Mouse (Mus musculus): Measurements from ENCODE around the gene Gm49333. TPM values are rescaled to one million over a fixed set of nuclear protein-coding genes. Genes with fewer than 3 reads are reported as not detected.
A peak's percentile ranks its signal among the peaks of the same experiment; 100 is the strongest.

The Gm49333 gene
- total and polyA plus RNA-seq, 2 experiments from 2014 or later: not detected

GRCm38 (mm10) chr16:20610501-20611356 lies 681 bp upstream of the Gm49333 start:
- peak overlapping the region; percentile 84 for H3K27ac ChIP-seq
- peak overlapping the region; percentile 72 for H3K4me3 ChIP-seq (ENCODE audit: low read length)
- TF ChIP-seq CTCF (IDR thresholded peaks at IDR 0.05; ENCODE audit: low read depth): no peak
- peak overlapping the region; percentile 99 for H3K4me2 ChIP-seq (ENCODE audit: low read depth, low read length)
- peak overlapping the region; percentile 79 for H3K9ac ChIP-seq (replicated peaks; ENCODE audit: low read length)
- peaks cover 14% of the 10 kb centered on the region; the same call in 1 of the 2 replicates for H3K36me3 ChIP-seq (ENCODE audit: insufficient read depth, low read length)
- WGBS: under 1% methylated on average over 28 of the region's 28 CpGs
- DNase-seq (ENCODE audit: low spot score) (peak; percentile 91), ATAC-seq (peak; percentile 77)
- H3K4me1 ChIP-seq (ENCODE audit: insufficient read depth, low read length): peaks cover 4% of the 10 kb centered on the region
- no peaks in the 10 kb centered on the region for H3K27me3 ChIP-seq (ENCODE audit: insufficient read depth, low read length)
- H3K9me3 ChIP-seq (ENCODE audit: low read length): no peaks in the 10 kb centered on the region

- DNase-seq (ENCODE audit: low spot score): peak; percentile 56
These were observed 8.4 kb downstream of the Gm49333 start for GRCm38 (mm10) chr16:20619541-20620398.

GRCm38 (mm10) chr16:20620399-20620735 lies 9.0 kb downstream of the Gm49333 start:
- no peak for TF ChIP-seq CTCF (IDR thresholded peaks at IDR 0.05; ENCODE audit: low read depth)
- peak; percentile 35 for DNase-seq (ENCODE audit: low spot score)
- Histone ChIP-seq H3K9ac (replicated peaks; ENCODE audit: low read length) (peak overlapping the region; percentile 70), H3K4me3 (ENCODE audit: low read length) (peak overlapping the region; percentile 84), H3K27ac (peak overlapping the region; percentile 94), H3K4me2 (ENCODE audit: low read depth, low read length) (peak overlapping the region; percentile 88), H3K36me3 (ENCODE audit: insufficient read depth, low read length) (no peaks in the 10 kb centered on the region), H3K9me3 (ENCODE audit: low read length) (no peaks in the 10 kb centered on the region), H3K27me3 (ENCODE audit: insufficient read depth, low read length) (no peaks in the 10 kb centered on the region), H3K4me1 (ENCODE audit: insufficient read depth, low read length) (peaks cover 8% of the 10 kb centered on the region; the same call in 1 of the 2 replicates)
- WGBS: 1% methylated on average over 9 of the region's 9 CpGs
- peak; percentile 8; the same call in 1 of the 2 replicates for ATAC-seq

More at GRCm38 (mm10) chr16:20619541-20620398, 8.4 kb downstream of the Gm49333 start:
- TF ChIP-seq CTCF (IDR thresholded peaks at IDR 0.05; ENCODE audit: low read depth): no peak
- Histone ChIP-seq H3K27ac (peak overlapping the region; percentile 94), H3K4me1 (ENCODE audit: insufficient read depth, low read length) (peaks cover 8% of the 10 kb centered on the region; the same call in 1 of the 2 replicates), H3K9me3 (ENCODE audit: low read length) (no peaks in the 10 kb centered on the region), H3K36me3 (ENCODE audit: insufficient read depth, low read length) (no peaks in the 10 kb centered on the region), H3K4me2 (ENCODE audit: low read depth, low read length) (peak overlapping the region; percentile 88), H3K27me3 (ENCODE audit: insufficient read depth, low read length) (no peaks in the 10 kb centered on the region), H3K4me3 (ENCODE audit: low read length) (peak overlapping the region; percentile 84), H3K9ac (replicated peaks; ENCODE audit: low read length) (peak overlapping the region; percentile 70)
- WGBS: 1% methylated on average over 61 of the region's 83 CpGs
- ATAC-seq: peak; percentile 21

GRCm38 (mm10) chr16:20620751-20621190 lies 9.4 kb downstream of the Gm49333 start:
- no peak for DNase-seq (ENCODE audit: low spot score)
- no peaks in the 10 kb centered on the region for H3K9me3 ChIP-seq (ENCODE audit: low read length)
- H3K27me3 ChIP-seq (ENCODE audit: insufficient read depth, low read length): no peaks in the 10 kb centered on the region
- ATAC-seq: no peak; the same call in 1 of the 2 replicates
- TF ChIP-seq CTCF (IDR thresholded peaks at IDR 0.05; ENCODE audit: low read depth): no peak
- peak overlapping the region; percentile 70 for H3K9ac ChIP-seq (replicated peaks; ENCODE audit: low read length)
- peak overlapping the region; percentile 94 for H3K27ac ChIP-seq
- H3K4me1 ChIP-seq (ENCODE audit: insufficient read depth, low read length): peaks cover 8% of the 10 kb centered on the region; the same call in 1 of the 2 replicates
- H3K4me3 ChIP-seq (ENCODE audit: low read length): peak overlapping the region; percentile 84
- H3K4me2 ChIP-seq (ENCODE audit: low read depth, low read length): peak overlapping the region; percentile 88
- under 1% methylated on average over 32 of the region's 32 CpGs for WGBS
- no peaks in the 10 kb centered on the region for H3K36me3 ChIP-seq (ENCODE audit: insufficient read depth, low read length)

- Histone ChIP-seq H3K9ac (replicated peaks; ENCODE audit: low read length) (peak within 1 kb of the TSS; percentile 70), H3K27ac (peak within 1 kb of the TSS; percentile 94), H3K9me3 (ENCODE audit: low read length) (no peaks in the 10 kb centered on the region), H3K36me3 (ENCODE audit: insufficient read depth, low read length) (no peaks in the 10 kb centered on the region), H3K27me3 (ENCODE audit: insufficient read depth, low read length) (no peaks in the 10 kb centered on the region), H3K4me1 (ENCODE audit: insufficient read depth, low read length) (peaks cover 8% of the 10 kb centered on the region; the same call in 1 of the 2 replicates), H3K4me3 (ENCODE audit: low read length) (peak within 1 kb of the TSS; percentile 84), H3K4me2 (ENCODE audit: low read depth, low read length) (peak within 1 kb of the TSS; percentile 88)
- no peak for TF ChIP-seq CTCF (IDR thresholded peaks at IDR 0.05; ENCODE audit: low read depth)
- peak; percentile 64 for ATAC-seq
- DNase-seq (ENCODE audit: low spot score): peak; percentile 73
- WGBS: 2% methylated on average over 75 of the region's 92 CpGs
These were observed 10.0 kb downstream of the Gm49333 start, which contains the start of gene Camk2n2 for GRCm38 (mm10) chr16:20621191-20621990. Gene Camk2n2, minus strand, starts transcription at chr16:20621287.
